Mouse (Mus musculus): ENCODE results near the gene Gpkow.
"Not testable (repeated sequence)": the region's sequence is repeated elsewhere in the genome, so short reads cannot be mapped to it uniquely, and the experiment has no call there.

Gene Gpkow

GRCm38 (mm10) chrX:7688321-7688720 lies 8.6 kb upstream of the Gpkow start:
- DNase-seq (ENCODE audit: low read depth, low spot score): no peak

GRCm38 (mm10) chrX:7690486-7690885 lies 6.4 kb upstream of the Gpkow start:
- DNase-seq (ENCODE audit: low read depth, low spot score): no peak

GRCm38 (mm10) chrX:7692862-7693261 lies 4.1 kb upstream of the Gpkow start:
- DNase-seq (ENCODE audit: low read depth, low spot score): no peak

- DNase-seq (ENCODE audit: low read depth, low spot score): no peak
Observed at GRCm38 (mm10) chrX:7696520-7696919, 411 bp upstream of the Gpkow start.

- not testable (repeated sequence) for DNase-seq (ENCODE audit: low read depth, low spot score)
Observed at GRCm38 (mm10) chrX:7713764-7714134, 16.8 kb downstream of the Gpkow start.

DNA sequence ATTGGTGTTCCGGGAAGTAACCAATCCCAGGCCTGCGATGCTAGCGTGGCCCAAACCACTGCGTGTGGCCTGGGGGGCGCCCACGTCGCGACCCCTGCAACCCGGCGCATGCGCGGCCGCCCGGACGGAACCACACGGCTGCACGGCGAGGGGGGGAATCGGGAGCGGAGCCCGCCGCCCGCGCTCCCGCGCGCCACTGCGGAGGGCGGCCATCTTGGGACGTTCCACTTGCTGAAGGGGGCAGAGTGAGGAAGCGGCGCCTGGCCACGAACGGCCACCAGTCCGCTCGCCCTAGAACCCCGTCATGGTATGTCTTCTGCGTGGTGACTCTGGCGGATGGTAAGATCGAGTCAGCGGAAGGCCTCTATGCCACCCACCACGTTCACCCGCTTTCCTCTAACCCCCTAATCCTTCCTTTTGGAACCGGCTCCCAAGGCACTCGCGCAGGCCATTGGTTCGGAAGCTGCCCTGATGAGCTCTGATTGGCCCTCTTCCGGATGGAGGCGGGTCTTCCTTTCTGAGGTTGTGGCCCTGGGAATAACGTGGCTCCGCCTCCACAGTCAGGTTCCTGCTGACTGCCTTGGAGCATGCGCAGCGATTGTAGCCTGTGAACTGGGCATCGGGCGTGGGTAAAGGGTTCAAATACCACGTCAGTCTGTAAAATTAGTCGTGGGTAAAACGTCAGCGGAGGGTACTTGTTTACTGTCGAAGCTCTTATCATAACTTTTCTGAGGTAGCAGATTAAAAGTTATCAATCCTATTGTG lies 17.4 kb downstream of the Gpkow start, which contains the start of gene Wdr45:
Wdr45 (plus strand) TSS at position 199 of the 765 bp plus-strand sequence.
- peak; percentile 89 for DNase-seq (ENCODE audit: low read depth, low spot score)

- DNase-seq (ENCODE audit: low read depth, low spot score): not testable (repeated sequence)
Observed at GRCm38 (mm10) chrX:7716058-7716457, 19.1 kb downstream of the Gpkow start.

DNA sequence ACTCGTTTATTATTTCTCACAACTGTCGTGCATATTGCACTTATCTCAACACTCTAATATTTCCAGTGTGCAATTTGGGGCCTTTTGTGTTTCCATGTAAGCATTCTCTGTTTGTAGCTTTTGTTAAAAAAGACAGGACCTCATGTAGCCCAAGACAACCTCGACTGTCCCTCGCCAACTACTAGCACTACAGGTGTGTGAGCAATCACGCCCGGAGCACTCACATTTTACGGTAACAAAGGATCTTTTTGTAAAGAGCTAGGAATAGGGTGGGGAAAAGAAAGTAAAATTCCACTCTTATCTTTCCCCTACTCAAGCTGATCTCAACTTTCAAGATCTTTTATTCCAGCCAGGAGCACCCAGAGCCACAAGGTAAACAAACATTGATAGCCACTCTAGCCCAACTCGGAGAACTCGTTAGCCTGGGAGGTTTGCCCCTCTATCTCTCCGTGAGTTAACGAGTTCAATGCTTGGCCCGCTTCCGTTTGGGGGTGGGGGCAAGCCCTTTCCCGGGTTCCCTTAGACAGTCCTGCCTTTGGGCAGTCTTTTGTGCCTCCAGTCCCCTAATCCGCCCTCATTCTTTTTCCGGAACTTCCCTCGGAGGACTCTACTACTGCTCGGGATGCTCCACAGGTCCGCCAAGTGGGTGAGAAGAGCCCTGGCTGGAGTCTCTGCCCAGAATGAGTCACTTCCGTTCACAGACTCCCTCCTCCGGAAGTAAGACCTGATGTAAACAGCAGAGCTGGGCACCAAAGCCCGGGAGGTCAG lies 24.8 kb downstream of the Gpkow start, which contains the start of gene Gm45208:
Gm45208 (plus strand) TSS at position 732 of the 768 bp plus-strand sequence.
- DNase-seq (ENCODE audit: low read depth, low spot score): peak; percentile 58

- DNase-seq (ENCODE audit: low read depth, low spot score): no peak
Observed at GRCm38 (mm10) chrX:7722282-7722611, 25.3 kb downstream of the Gpkow start.

GRCm38 (mm10) chrX:7722691-7723090 lies 25.8 kb downstream of the Gpkow start:
- DNase-seq (ENCODE audit: low read depth, low spot score): no peak

DNA sequence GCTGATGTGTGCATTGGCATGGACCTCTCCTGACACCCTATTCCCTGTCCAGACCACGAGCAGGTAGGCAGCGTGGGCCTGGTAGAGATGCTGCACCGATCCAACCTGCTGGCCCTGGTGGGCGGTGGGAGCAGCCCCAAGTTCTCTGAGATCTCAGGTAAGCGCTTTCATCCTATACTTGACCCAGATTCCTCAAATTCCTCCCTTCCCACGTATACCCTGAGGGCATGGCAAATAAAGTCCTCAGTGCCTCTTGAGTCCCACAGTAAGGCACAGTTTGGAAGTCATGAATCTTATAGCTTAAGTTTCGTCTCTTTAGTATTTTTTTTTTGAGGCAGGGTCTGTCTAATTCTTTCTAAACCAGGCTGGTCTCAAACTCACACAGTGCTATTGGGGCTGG lies 27.2 kb downstream of the Gpkow start:
- no peak for DNase-seq (ENCODE audit: low read depth, low spot score)

DNA sequence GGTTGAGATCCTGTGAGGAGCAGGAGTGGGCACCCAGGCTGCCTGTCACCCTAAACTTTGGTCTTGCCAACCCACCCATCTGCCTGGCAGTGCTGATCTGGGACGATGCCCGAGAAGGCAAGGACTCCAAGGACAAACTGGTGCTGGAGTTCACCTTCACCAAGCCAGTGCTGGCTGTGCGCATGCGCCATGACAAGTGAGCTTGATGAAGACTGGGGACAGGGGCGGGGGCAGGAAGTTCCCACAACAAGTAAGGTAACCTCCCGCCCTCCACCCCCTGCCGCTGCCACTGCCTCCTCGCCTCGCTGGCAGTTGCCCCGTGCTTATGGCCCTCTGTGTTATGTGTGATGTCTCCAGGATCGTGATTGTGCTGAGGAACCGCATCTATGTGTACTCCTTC lies 28.9 kb downstream of the Gpkow start:
- no peak for DNase-seq (ENCODE audit: low read depth, low spot score)

DNA sequence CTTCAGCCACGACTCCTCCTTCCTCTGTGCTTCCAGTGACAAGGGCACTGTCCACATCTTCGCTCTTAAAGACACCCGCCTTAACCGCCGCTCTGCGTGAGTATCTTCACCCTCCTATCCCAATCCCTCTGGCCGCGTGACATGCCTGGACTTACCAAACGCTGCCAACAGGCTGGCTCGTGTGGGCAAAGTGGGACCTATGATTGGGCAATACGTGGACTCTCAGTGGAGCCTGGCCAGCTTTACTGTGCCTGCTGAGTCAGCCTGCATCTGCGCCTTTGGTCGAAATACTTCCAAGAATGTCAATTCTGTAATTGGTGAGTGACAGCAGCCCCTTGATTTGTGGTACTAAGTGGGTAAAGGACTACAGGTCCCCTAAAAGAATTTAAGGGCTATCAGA lies 30.2 kb downstream of the Gpkow start:
- no peak for DNase-seq (ENCODE audit: low read depth, low spot score)

DNA sequence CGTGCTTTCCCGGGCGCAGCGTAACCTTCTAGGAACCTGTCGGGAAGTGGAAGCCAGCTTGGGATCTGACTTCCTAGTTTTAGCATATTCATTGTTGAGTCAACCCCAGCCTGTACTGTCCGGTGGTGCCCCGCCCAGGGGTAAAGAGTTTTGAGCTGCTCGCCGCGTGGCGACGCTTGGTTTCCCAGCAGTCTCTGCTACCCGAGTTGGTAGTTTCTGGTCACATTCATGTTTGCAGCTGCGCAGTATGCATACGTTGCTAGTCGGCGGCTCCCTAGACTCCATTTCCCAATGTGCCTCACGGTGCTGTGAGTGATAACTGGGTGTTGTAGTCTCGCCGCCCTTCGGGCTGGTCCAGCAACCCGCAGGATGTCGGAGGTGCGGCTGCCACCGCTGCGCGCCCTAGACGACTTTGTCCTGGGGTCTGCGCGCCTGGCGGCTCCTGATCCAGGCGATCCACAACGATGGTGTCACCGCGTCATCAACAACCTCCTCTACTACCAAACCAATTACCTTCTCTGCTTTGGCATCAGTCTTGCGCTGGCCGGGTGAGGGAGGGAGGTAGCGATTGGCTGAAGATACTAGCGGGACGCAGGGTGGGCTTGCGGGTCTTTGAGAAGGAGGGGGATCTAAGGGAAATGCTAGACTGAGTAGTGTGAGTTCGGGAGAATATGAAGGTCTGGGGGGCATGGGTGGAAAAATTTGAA lies 31.4 kb downstream of the Gpkow start, which contains the start of gene Praf2:
Praf2 (plus strand) TSS at position 225 of the 707 bp plus-strand sequence.
- peak; percentile 74 for DNase-seq (ENCODE audit: low read depth, low spot score)

DNA sequence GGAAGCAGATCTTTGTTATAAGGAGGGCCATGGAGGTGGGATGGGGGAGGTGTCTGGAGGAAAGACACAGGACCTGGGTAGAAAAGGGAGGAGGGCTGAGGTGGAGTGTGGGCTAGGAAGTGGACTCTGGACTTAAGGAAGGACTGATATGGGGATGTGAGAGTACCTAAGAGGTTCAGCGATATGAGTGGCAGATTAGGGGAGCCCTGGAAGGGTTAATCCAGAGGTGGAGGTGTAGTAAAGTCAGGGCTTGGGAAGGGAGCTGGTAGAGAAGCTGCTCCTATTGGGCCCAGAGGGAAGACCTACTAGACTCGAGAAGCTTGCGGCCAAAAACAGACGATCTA lies 32.0 kb downstream of the Gpkow start:
- DNase-seq (ENCODE audit: low read depth, low spot score): no peak

DNA sequence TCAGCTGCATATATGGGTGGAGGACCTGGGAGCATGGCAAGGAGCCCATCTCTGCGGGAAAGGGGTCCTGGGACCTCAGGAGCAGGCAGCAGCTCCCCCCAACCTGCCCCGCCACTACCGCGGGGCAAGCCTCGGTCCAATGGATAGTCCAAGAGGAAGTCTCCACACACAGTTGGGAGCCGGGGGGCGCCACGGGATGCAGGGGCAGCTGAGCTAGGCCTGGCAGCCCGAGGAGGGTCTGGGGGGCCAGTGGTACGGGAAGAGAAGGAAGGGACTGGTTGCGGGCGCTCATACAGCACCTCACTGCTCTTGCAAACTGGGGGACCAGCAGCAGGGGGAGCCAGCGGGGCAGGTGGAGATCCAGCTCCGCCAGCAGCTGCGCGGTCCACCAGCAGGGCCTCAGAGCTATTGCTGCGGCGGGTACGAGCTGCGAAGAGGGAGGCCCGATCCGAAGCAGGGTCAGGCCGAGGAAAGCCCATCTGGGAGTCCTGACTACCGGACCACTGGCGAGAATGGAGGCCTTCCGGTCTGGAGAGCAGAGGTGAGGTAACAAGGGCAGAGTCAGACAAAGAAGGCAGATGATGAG lies 36.7 kb downstream of the Gpkow start:
- no peak for DNase-seq (ENCODE audit: low read depth, low spot score)

DNA sequence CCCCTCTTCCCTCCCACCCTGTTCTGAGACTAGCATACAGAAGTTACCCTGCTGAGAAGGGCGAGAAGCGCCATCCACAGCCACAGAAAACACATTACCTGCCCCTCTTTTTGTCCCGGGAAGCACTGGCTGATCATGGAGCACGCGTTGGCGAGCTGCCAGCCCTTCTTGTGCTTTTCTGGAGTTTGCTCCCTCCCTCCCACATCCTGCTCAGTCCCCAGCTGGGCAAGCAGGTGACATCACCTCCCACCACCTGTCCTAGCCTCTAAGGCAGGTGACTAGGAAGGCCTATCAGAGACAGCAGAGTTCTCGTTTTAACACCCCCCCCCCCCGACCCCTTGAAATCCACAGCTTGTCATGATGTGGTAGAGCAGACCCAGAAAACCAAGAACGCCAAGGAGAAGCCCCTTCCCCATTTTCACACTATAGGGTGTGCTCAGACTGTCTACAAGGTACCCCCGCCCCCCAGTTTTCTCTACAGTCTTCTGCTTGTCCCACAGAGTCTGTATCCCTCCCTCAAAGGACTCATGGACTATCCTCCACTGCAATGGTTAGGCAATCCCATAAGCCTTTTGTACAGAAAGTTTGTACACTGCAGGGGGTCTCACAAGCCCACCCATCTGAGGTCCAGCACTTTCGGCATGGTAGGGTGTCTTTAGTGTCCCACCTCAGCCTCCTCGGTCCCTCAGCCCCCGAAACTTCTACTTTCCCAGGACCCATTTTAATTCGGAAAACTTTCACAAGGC lies 42.6 kb downstream of the Gpkow start:
- no peak for DNase-seq (ENCODE audit: low read depth, low spot score)

DNA sequence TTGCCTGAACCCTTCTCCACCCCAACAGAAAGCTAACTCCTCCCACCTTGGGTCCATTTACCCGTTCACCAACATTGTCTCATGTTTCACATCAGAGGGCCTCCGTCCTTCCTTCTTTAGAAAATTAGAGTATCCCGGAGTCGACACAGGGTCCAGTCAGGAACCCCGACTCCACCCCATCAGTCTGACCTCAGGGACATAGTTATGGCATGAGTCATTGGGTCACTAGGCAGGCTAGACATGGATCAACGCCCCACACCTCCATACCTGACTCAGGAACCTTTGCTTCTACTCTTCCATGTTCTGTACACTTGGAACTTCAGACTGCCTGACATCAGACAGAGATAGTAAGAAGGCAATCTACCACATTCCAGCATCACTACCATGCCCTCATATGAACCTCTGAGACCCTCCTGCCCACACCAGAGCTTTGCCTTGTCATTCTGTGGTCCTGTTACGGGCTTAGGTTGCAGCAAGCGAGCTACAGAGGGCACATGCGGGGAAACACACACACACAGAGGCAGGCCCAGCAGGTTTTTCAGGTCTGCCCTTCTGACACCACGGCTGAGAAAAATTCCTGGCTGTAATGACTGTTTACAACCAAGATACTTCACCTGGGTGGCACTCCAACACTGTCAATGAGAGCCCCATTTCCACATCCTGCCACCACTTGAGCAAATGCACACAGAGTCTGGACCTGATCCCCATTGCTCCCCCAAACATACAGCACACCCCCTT lies 43.3 kb downstream of the Gpkow start:
- no peak for DNase-seq (ENCODE audit: low read depth, low spot score)

GRCm38 (mm10) chrX:7741103-7741502 lies 44.2 kb downstream of the Gpkow start:
- DNase-seq (ENCODE audit: low read depth, low spot score): no peak

GRCm38 (mm10) chrX:7743470-7743869 lies 46.5 kb downstream of the Gpkow start:
- no peak for DNase-seq (ENCODE audit: low read depth, low spot score)

DNA sequence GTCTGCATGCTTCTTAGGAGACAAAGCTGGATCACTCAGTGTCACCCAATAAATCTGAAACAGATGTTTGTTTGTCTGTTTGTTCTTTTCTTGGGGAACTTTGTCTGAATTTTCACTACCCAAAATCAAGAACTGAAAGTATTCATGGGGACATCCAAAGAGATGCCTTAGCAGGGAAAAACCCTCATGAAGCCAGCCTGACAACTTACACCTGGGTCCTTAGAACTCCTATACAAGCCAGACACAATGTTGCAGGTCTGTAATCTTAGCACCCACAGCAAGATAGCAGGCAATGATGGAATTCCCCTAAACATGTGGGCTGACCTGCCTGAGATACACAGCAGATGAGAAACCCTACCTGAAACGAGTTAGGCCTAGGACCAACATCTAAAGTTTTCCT lies 48.0 kb downstream of the Gpkow start:
- no peak for DNase-seq (ENCODE audit: low read depth, low spot score)
